Comparison of ENCODE assay signal across 13 mouse cellular contexts in genomic region chr9:37008090-37008489, GRCm38 (mm10).
DNase-seq lines count a peak whose midpoint lies in the region; ATAC-seq lines count a peak whose summit lies in the region.
"Had no signal": no experiment of that assay in that cellular context is flagged by ENCODE, and none has a peak within 500 bp of the region (broad histone marks: within the 10 kb centered on the region; RNA-seq: fewer than 3 reads in every experiment).

No protein-coding gene starts in this region.

- H3K4me2 ChIP-seq in hindbrain, embryonic 11.5 days (replicated peaks; ENCODE audit: low read depth, low read length): no peak overlapping the region
- H3K4me2 ChIP-seq: limb, embryonic 12.5 days; lung, embryonic 15.5 days had no signal

- no peaks in the 10 kb centered on the region for H3K9me3 ChIP-seq in hindbrain, embryonic 10.5 days
- H3K9me3 ChIP-seq in hindbrain, embryonic 11.5 days (ENCODE audit: control insufficient read depth, low read length): no peaks in the 10 kb centered on the region
- H3K9me3 ChIP-seq: limb, embryonic 12.5 days; lung, embryonic 15.5 days had no signal

- no peak overlapping the region for H3K9ac ChIP-seq in hindbrain, embryonic 11.5 days (ENCODE audit: low read depth, low read length)
- H3K9ac ChIP-seq: limb, embryonic 12.5 days; lung, embryonic 15.5 days had no signal

- WGBS in hindbrain, embryonic 10.5 days: 57% methylated on average over 5 of the region's 5 CpGs
- WGBS in hindbrain, embryonic 11.5 days: 29% methylated on average over 5 of the region's 5 CpGs

- H3K27me3 ChIP-seq in hindbrain, embryonic 10.5 days (ENCODE audit: insufficient read depth, poor library complexity, severe bottlenecking): no peaks in the 10 kb centered on the region
- no peaks in the 10 kb centered on the region for H3K27me3 ChIP-seq in hindbrain, embryonic 11.5 days (ENCODE audit: control insufficient read depth, insufficient read depth, low read length)
- H3K27me3 ChIP-seq: lung, embryonic 15.5 days had no signal

- no peak for DNase-seq in hindbrain, embryonic 10.5 days (ENCODE audit: low spot score)
- no peak for DNase-seq in hindbrain, embryonic 11.5 days (ENCODE audit: low spot score)
- peak; percentile 22 for DNase-seq in 3T3-L1 (ENCODE audit: low read depth, low spot score)
- peak; percentile 75 for DNase-seq in embryo, embryonic 11 days
- DNase-seq in kidney, postnatal 25 days: peak; percentile 48 to 52
- DNase-seq in natural killer cell, adult 2 months (ENCODE audit: low spot score in 2 of 2): no peak
- DNase-seq in gastrocnemius, postnatal 14 days: no peak
- DNase-seq in frontal cortex, postnatal 25 days (ENCODE audit: low spot score in 2 of 2): no peak
- DNase-seq: cerebellum, adult 9-11 months; heart, postnatal 14 days had no signal

- intact Hi-C loops in gastrocnemius, postnatal 14 days (cut with DNase I; ENCODE audit: low total_unique reads): no loop called here

- ATAC-seq in hindbrain, embryonic 11.5 days (ENCODE audit: low FRiP score): no peak
- ATAC-seq: inflammation-experienced regulatory T-cells, adult 6 months had no signal

- 0 out of 2 replicates have a peak, but pooled peaks cover 3% of the 10 kb centered on the region for H3K36me3 ChIP-seq in hindbrain, embryonic 10.5 days
- no peaks in the 10 kb centered on the region for H3K36me3 ChIP-seq in hindbrain, embryonic 11.5 days (ENCODE audit: control insufficient read depth, insufficient read depth, low read length)
- H3K36me3 ChIP-seq: limb, embryonic 12.5 days; lung, embryonic 15.5 days had no signal

- H3K4me3 ChIP-seq in hindbrain, embryonic 10.5 days: no peak overlapping the region
- no peak overlapping the region for H3K4me3 ChIP-seq in hindbrain, embryonic 11.5 days (ENCODE audit: low read depth, low read length)
- H3K4me3 ChIP-seq: limb, embryonic 12.5 days; lung, embryonic 15.5 days had no signal

- peaks cover 57% of the 10 kb centered on the region for H3K4me1 ChIP-seq in hindbrain, embryonic 10.5 days (replicated peaks)
- 0 out of 2 replicates have a peak, but pooled peaks cover 9% of the 10 kb centered on the region for H3K4me1 ChIP-seq in hindbrain, embryonic 11.5 days (replicated peaks; ENCODE audit: control insufficient read depth, insufficient read depth, low read length)

- peak overlapping the region; percentile 45; the same call in 1 of the 2 replicates for H3K27ac ChIP-seq in hindbrain, embryonic 10.5 days
- H3K27ac ChIP-seq in hindbrain, embryonic 11.5 days (ENCODE audit: low read depth, low read length): no peak overlapping the region
- H3K27ac ChIP-seq: limb, embryonic 12.5 days; lung, embryonic 15.5 days had no signal

Comparison
In these comparisons a context has a peak if more than half of its experiments do, and no peak if none do; other contexts are left out.
1. DNase-seq: peak in 3T3-L1 (single experiment), embryo, embryonic 11 days (single experiment) and kidney, postnatal 25 days (2 of 2); none in hindbrain, embryonic 10.5 days (single experiment), hindbrain, embryonic 11.5 days (single experiment), natural killer cell, adult 2 months (0 of 2), gastrocnemius, postnatal 14 days (single experiment) and frontal cortex, postnatal 25 days (0 of 2).